In genomic region chr12:102302831-102303351, GRCm38 (mm10) we compare ENCODE assay signal across 8 mouse cellular contexts. TPM values are rescaled to one million over a fixed set of nuclear protein-coding genes. Genes with fewer than 3 reads are reported as not detected.
DNase-seq lines count a peak whose midpoint lies in the region; TF ChIP-seq lines count a peak whose summit lies in the region.

No protein-coding gene starts in this region.

- H3K4me3 ChIP-seq in left cerebral cortex, adult 2 months, result no peak overlapping the region

- no peak for DNase-seq in left cerebral cortex, adult 2 months (ENCODE audit: extremely low spot score in 1 of 2, low spot score in 2 of 2)
- DNase-seq in left cerebral cortex, postnatal 36 days (ENCODE audit: low spot score in 2 of 2), result no peak
- DNase-seq in gastrocnemius, postnatal 10 days, result peak; percentile 81
- peak; percentile 50 to 64 for DNase-seq in kidney, adult 8-10 months
- peak; percentile 75 for DNase-seq in lung, postnatal 36 days
- no peak for DNase-seq in embryo, embryonic 11 days
- no peak for DNase-seq in urinary bladder, postnatal 25 days (ENCODE audit: low spot score)
- no peak for DNase-seq in thymus, postnatal 10 days (ENCODE audit: low spot score in 2 of 2)

- 0 out of 2 replicates have a peak overlapping the region, but pooled peaks have one; percentile 19 for H3K27ac ChIP-seq in left cerebral cortex, adult 2 months

- TF ChIP-seq CTCF in left cerebral cortex, adult 2 months (IDR thresholded peaks at IDR 0.05), result no peak

- intact Hi-C loops in left cerebral cortex, adult 2 months (cut with DNase I), result loop anchor here (5.0 kb wide), 1 partner anchor 101 kb away; no protein-coding TSS in a partner anchor
- intact Hi-C loops in left cerebral cortex, postnatal 36 days (cut with DNase I), result no loop called here

RNA-seq across cellular contexts. Expression of gene Rin3, which starts 20.0 kb away (rescaled TPM):
- total RNA-seq in left cerebral cortex, adult 2 months (2021), result 1 to 10 TPM; 3.8 to 5.9 TPM
- 1 to 10 TPM; 3.5 to 4.4 TPM for total RNA-seq in left cerebral cortex, postnatal 36 days (2021)
- 10 to 100 TPM; 13.2 to 21.0 TPM for total RNA-seq in gastrocnemius, postnatal 10 days (2021)

Comparison
In these comparisons a context has a peak if more than half of its experiments do, and no peak if none do; other contexts are left out.
1. DNase-seq: peak in gastrocnemius, postnatal 10 days (single experiment), kidney, adult 8-10 months (2 of 2) and lung, postnatal 36 days (single experiment); none in left cerebral cortex, adult 2 months (0 of 2), left cerebral cortex, postnatal 36 days (0 of 2), embryo, embryonic 11 days (single experiment), urinary bladder, postnatal 25 days (single experiment) and thymus, postnatal 10 days (0 of 2).